Mouse (Mus musculus): ENCODE results near the gene 2700097O09Rik. TPM values are rescaled to one million over a fixed set of nuclear protein-coding genes. Genes with fewer than 3 reads are reported as not detected.

2700097O09Rik gene
- polyA plus RNA-seq (2012; rRNA removed; ENCODE audit: low replicate concordance), result 8.0 and 8.9 TPM in 2 replicates

GRCm38 (mm10) chr12:55079726-55080600 lies at the start of gene 2700097O09Rik, which contains the start of gene Srp54a:
Gene 2700097O09Rik (minus strand): TSS chr12:55080110.
Gene Srp54a (plus strand): TSS chr12:55080262.

GRCm38 (mm10) chr12:55124242-55124641 lies 44.3 kb upstream of the 2700097O09Rik start, which contains the start of gene Fam177a:
Gene Fam177a (plus strand): TSS chr12:55124469.

GRCm38 (mm10) chr12:55013626-55014398 lies 66.1 kb downstream of the 2700097O09Rik start, which contains the start of gene Baz1a:
Gene Baz1a (minus strand): TSS chr12:55014348.

Other genes with a start within 250 kb of the 2700097O09Rik start
- gene Cfl2, start 217.2 kb downstream of the 2700097O09Rik start, polyA plus RNA-seq (2012; rRNA removed; ENCODE audit: low replicate concordance), result 32.9 and 44.9 TPM in 2 replicates
- not detected in 2 replicates for gene Gm20403, start 93.6 kb downstream of the 2700097O09Rik start, polyA plus RNA-seq (2012; rRNA removed; ENCODE audit: low replicate concordance)
- 4.8 and 6.5 TPM in 2 replicates for gene Baz1a, start 65.8 kb downstream of the 2700097O09Rik start, polyA plus RNA-seq (2012; rRNA removed; ENCODE audit: low replicate concordance)
- 14.0 and 21.4 TPM in 2 replicates for gene Srp54a, start 152 bp upstream of the 2700097O09Rik start, polyA plus RNA-seq (2012; rRNA removed; ENCODE audit: low replicate concordance)
- gene Fam177a, start 44.4 kb upstream of the 2700097O09Rik start, polyA plus RNA-seq (2012; rRNA removed; ENCODE audit: low replicate concordance), result 8.1 and 11.8 TPM in 2 replicates
- 16.7 and 22.5 TPM in 2 replicates for gene Srp54b, start 75.0 kb upstream of the 2700097O09Rik start, polyA plus RNA-seq (2012; rRNA removed; ENCODE audit: low replicate concordance)
- gene 1700047I17Rik2, start 119.5 kb upstream of the 2700097O09Rik start, polyA plus RNA-seq (2012; rRNA removed; ENCODE audit: low replicate concordance), result not detected in 2 replicates
- gene Srp54c, start 150.1 kb upstream of the 2700097O09Rik start, polyA plus RNA-seq (2012; rRNA removed; ENCODE audit: low replicate concordance), result 10.7 and 12.2 TPM in 2 replicates
- gene 1110008L16Rik, start 219.5 kb upstream of the 2700097O09Rik start, polyA plus RNA-seq (2012; rRNA removed; ENCODE audit: low replicate concordance), result 8.2 and 11.3 TPM in 2 replicates
- 2.8 and 3.9 TPM in 2 replicates for gene Ppp2r3c, start 222.9 kb upstream of the 2700097O09Rik start, polyA plus RNA-seq (2012; rRNA removed; ENCODE audit: low replicate concordance)

Measured in subcutaneous adipose tissue, adult 2 months (tissue).